Mouse (Mus musculus): ENCODE results near the gene Zfp335. TPM values are rescaled to one million over a fixed set of nuclear protein-coding genes. Genes with fewer than 3 reads are reported as not detected.
"Not testable (repeated sequence)": the region's sequence is repeated elsewhere in the genome, so short reads cannot be mapped to it uniquely, and the experiment has no call there.

Zfp335 gene
- polyA plus RNA-seq, 1 experiment from 2014 or later, result 2.5 TPM

GRCm38 (mm10) chr2:164857101-164857821 is 54.3 kb downstream of the Zfp335 start, which contains the start of gene Pltp:
Pltp (minus strand) TSS chr2:164857711.
- no peak for TF ChIP-seq EP300 (IDR thresholded peaks at IDR 0.05; ENCODE audit: low read depth)
- no peak for TF ChIP-seq CTCF (IDR thresholded peaks at IDR 0.05; ENCODE audit: low read depth)
- Histone ChIP-seq H3K9me3 (ENCODE audit: low read length) (no peaks in the 10 kb centered on the region), H3K27ac (ENCODE audit: low read depth) (peak within 1 kb of the TSS; percentile 35; the same call in 1 of the 2 replicates), H3K36me3 (replicated peaks; ENCODE audit: insufficient read depth, low read length) (no peaks in the 10 kb centered on the region), H3K27me3 (ENCODE audit: insufficient read depth, low read length) (peaks cover 34% of the 10 kb centered on the region), H3K9ac (replicated peaks) (peak within 1 kb of the TSS; percentile 41), H3K4me1 (ENCODE audit: insufficient read depth) (peaks cover 18% of the 10 kb centered on the region), H3K4me2 (ENCODE audit: low read depth, low read length) (peak within 1 kb of the TSS; percentile 80), H3K4me3 (ENCODE audit: low read depth, low read length) (peak within 1 kb of the TSS; percentile 50)
- ATAC-seq (no peak), DNase-seq (peak; percentile 35)
- under 1% methylated on average over 47 of the region's 47 CpGs for WGBS (ENCODE audit: insufficient replicate concordance)

- TF ChIP-seq CTCF (IDR thresholded peaks at IDR 0.05; ENCODE audit: low read depth), result peak; percentile 34
- no peak for TF ChIP-seq EP300 (IDR thresholded peaks at IDR 0.05; ENCODE audit: low read depth)
- Histone ChIP-seq H3K4me2 (ENCODE audit: low read depth, low read length) (peak overlapping the region; percentile 80), H3K4me1 (ENCODE audit: insufficient read depth) (peaks cover 16% of the 10 kb centered on the region), H3K27me3 (ENCODE audit: insufficient read depth, low read length) (peaks cover 34% of the 10 kb centered on the region), H3K9me3 (ENCODE audit: low read length) (no peaks in the 10 kb centered on the region), H3K4me3 (ENCODE audit: low read depth, low read length) (peak overlapping the region; percentile 50), H3K27ac (ENCODE audit: low read depth) (no peak overlapping the region), H3K9ac (replicated peaks) (peak overlapping the region; percentile 41; the same call in 1 of the 2 replicates), H3K36me3 (replicated peaks; ENCODE audit: insufficient read depth, low read length) (no peaks in the 10 kb centered on the region)
- WGBS (ENCODE audit: insufficient replicate concordance), result 2% methylated on average over 42 of the region's 42 CpGs
- no peak for ATAC-seq
- no peak for DNase-seq
These were observed 55.1 kb downstream of the Zfp335 start for GRCm38 (mm10) chr2:164856309-164857100.

- not testable (repeated sequence) for H3K9ac ChIP-seq (replicated peaks); ATAC-seq; H3K27ac ChIP-seq (ENCODE audit: low read depth); H3K36me3 ChIP-seq (replicated peaks; ENCODE audit: insufficient read depth, low read length); DNase-seq; H3K4me3 ChIP-seq (ENCODE audit: low read depth, low read length); H3K9me3 ChIP-seq (ENCODE audit: low read length)
- Histone ChIP-seq H3K4me1 (ENCODE audit: insufficient read depth) (peaks cover 12% of the 10 kb centered on the region), H3K27me3 (ENCODE audit: insufficient read depth, low read length) (peaks cover 34% of the 10 kb centered on the region), H3K4me2 (ENCODE audit: low read depth, low read length) (peak overlapping the region; percentile 80; the same call in 1 of the 2 replicates)
- 69% methylated on average over 5 of the region's 5 CpGs for WGBS (ENCODE audit: insufficient replicate concordance)
These were observed 56.0 kb downstream of the Zfp335 start for GRCm38 (mm10) chr2:164855572-164855971.

GRCm38 (mm10) chr2:164850061-164850460 is 61.5 kb downstream of the Zfp335 start:
- H3K27ac ChIP-seq (ENCODE audit: low read depth), result no peak overlapping the region
- no peaks in the 10 kb centered on the region for H3K9me3 ChIP-seq (ENCODE audit: low read length)
- TF ChIP-seq CTCF (IDR thresholded peaks at IDR 0.05; ENCODE audit: low read depth), result no peak
- no peak for TF ChIP-seq EP300 (IDR thresholded peaks at IDR 0.05; ENCODE audit: low read depth)
- 66% methylated on average over 8 of the region's 8 CpGs for WGBS (ENCODE audit: insufficient replicate concordance)
- H3K4me2 ChIP-seq (ENCODE audit: low read depth, low read length), result no peak overlapping the region
- no peak overlapping the region for H3K9ac ChIP-seq (replicated peaks)
- DNase-seq, result no peak
- no peaks in the 10 kb centered on the region for H3K4me1 ChIP-seq (ENCODE audit: insufficient read depth)
- peaks cover 9% of the 10 kb centered on the region for H3K27me3 ChIP-seq (ENCODE audit: insufficient read depth, low read length)
- H3K36me3 ChIP-seq (replicated peaks; ENCODE audit: insufficient read depth, low read length), result no peaks in the 10 kb centered on the region
- H3K4me3 ChIP-seq (ENCODE audit: low read depth, low read length), result no peak overlapping the region
- ATAC-seq, result no peak

GRCm38 (mm10) chr2:164845782-164846181 is 65.8 kb downstream of the Zfp335 start:
- Histone ChIP-seq H3K4me1 (ENCODE audit: insufficient read depth) (no peaks in the 10 kb centered on the region), H3K4me2 (ENCODE audit: low read depth, low read length) (no peak overlapping the region), H3K27ac (ENCODE audit: low read depth) (no peak overlapping the region), H3K9ac (replicated peaks) (no peak overlapping the region), H3K36me3 (replicated peaks; ENCODE audit: insufficient read depth, low read length) (no peaks in the 10 kb centered on the region), H3K4me3 (ENCODE audit: low read depth, low read length) (no peak overlapping the region), H3K9me3 (ENCODE audit: low read length) (no peaks in the 10 kb centered on the region), H3K27me3 (ENCODE audit: insufficient read depth, low read length) (no peaks in the 10 kb centered on the region)
- ATAC-seq (no peak), DNase-seq (no peak)
- WGBS (ENCODE audit: insufficient replicate concordance), result 48% methylated on average over 3 of the region's 3 CpGs
- peak; percentile 62 for TF ChIP-seq CTCF (IDR thresholded peaks at IDR 0.05; ENCODE audit: low read depth)
- no peak for TF ChIP-seq EP300 (IDR thresholded peaks at IDR 0.05; ENCODE audit: low read depth)

Other genes with a start within 250 kb of the Zfp335 start
- not detected in 2 replicates for gene Wfdc11, start 237.7 kb downstream of the Zfp335 start, polyA plus RNA-seq (2015; fragmentation: Nextera tagmentation; extraction: Ambion mirVana)
- gene Wfdc13, start 226.7 kb downstream of the Zfp335 start, polyA plus RNA-seq (2015; fragmentation: Nextera tagmentation; extraction: Ambion mirVana), result not detected in 2 replicates
- gene Spint4, start 213.3 kb downstream of the Zfp335 start, polyA plus RNA-seq (2015; fragmentation: Nextera tagmentation; extraction: Ambion mirVana), result not detected in 2 replicates
- gene Spint5, start 196.5 kb downstream of the Zfp335 start, polyA plus RNA-seq (2015; fragmentation: Nextera tagmentation; extraction: Ambion mirVana), result not detected in 2 replicates
- gene Wfdc3, start 165.8 kb downstream of the Zfp335 start, polyA plus RNA-seq (2015; fragmentation: Nextera tagmentation; extraction: Ambion mirVana), result 2.0 and 2.5 TPM in 2 replicates
- 33.7 and 34.2 TPM in 2 replicates for gene Dnttip1, start 165.8 kb downstream of the Zfp335 start, polyA plus RNA-seq (2015; fragmentation: Nextera tagmentation; extraction: Ambion mirVana)
- 243 and 277 TPM in 2 replicates for gene Ube2c, start 141.9 kb downstream of the Zfp335 start, polyA plus RNA-seq (2015; fragmentation: Nextera tagmentation; extraction: Ambion mirVana)
- 6.5 and 127 TPM in 2 replicates for gene Tnnc2, start 131.8 kb downstream of the Zfp335 start, polyA plus RNA-seq (2015; fragmentation: Nextera tagmentation; extraction: Ambion mirVana)
- 6.1 and 7.4 TPM in 2 replicates for gene Snx21, start 125.9 kb downstream of the Zfp335 start, polyA plus RNA-seq (2015; fragmentation: Nextera tagmentation; extraction: Ambion mirVana)
- 23.1 and 25.0 TPM in 2 replicates for gene Acot8, start 106.9 kb downstream of the Zfp335 start, polyA plus RNA-seq (2015; fragmentation: Nextera tagmentation; extraction: Ambion mirVana)
- 2.0 and 2.2 TPM in 2 replicates for gene Zswim3, start 106.7 kb downstream of the Zfp335 start, polyA plus RNA-seq (2015; fragmentation: Nextera tagmentation; extraction: Ambion mirVana)
- 3.1 TPM in 2 replicates for gene Zswim1, start 89.1 kb downstream of the Zfp335 start, polyA plus RNA-seq (2015; fragmentation: Nextera tagmentation; extraction: Ambion mirVana)
- not detected in 2 replicates for gene Spata25, start 83.2 kb downstream of the Zfp335 start, polyA plus RNA-seq (2015; fragmentation: Nextera tagmentation; extraction: Ambion mirVana)
- gene Ctsa, start 78.9 kb downstream of the Zfp335 start, polyA plus RNA-seq (2015; fragmentation: Nextera tagmentation; extraction: Ambion mirVana), result 101 and 109 TPM in 2 replicates
- 2.5 and 3.1 TPM in 2 replicates for gene Neurl2, start 78.3 kb downstream of the Zfp335 start, polyA plus RNA-seq (2015; fragmentation: Nextera tagmentation; extraction: Ambion mirVana)
- 33.4 and 35.3 TPM in 2 replicates for gene Pltp, start 54.0 kb downstream of the Zfp335 start, polyA plus RNA-seq (2015; fragmentation: Nextera tagmentation; extraction: Ambion mirVana)
- gene Pcif1, start 32.5 kb downstream of the Zfp335 start, polyA plus RNA-seq (2015; fragmentation: Nextera tagmentation; extraction: Ambion mirVana), result 38.4 and 38.6 TPM in 2 replicates
- gene Mmp9, start 29.0 kb upstream of the Zfp335 start, polyA plus RNA-seq (2015; fragmentation: Nextera tagmentation; extraction: Ambion mirVana), result 15.8 and 17.2 TPM in 2 replicates
- gene Slc12a5, start 49.0 kb upstream of the Zfp335 start, polyA plus RNA-seq (2015; fragmentation: Nextera tagmentation; extraction: Ambion mirVana), result 0.39 and 0.60 TPM in 2 replicates
- 7.5 and 8.1 TPM in 2 replicates for gene Ncoa5, start 123.1 kb upstream of the Zfp335 start, polyA plus RNA-seq (2015; fragmentation: Nextera tagmentation; extraction: Ambion mirVana)
- 3.6 and 4.5 TPM in 2 replicates for gene Cd40, start 143.9 kb upstream of the Zfp335 start, polyA plus RNA-seq (2015; fragmentation: Nextera tagmentation; extraction: Ambion mirVana)
- not detected in 2 replicates for gene 1700025C18Rik, start 179.0 kb upstream of the Zfp335 start, polyA plus RNA-seq (2015; fragmentation: Nextera tagmentation; extraction: Ambion mirVana)